Comparison of ENCODE assay signal across 8 mouse cellular contexts in genomic region chr2:130179507-130180019, GRCm38 (mm10). TPM values are rescaled to one million over a fixed set of nuclear protein-coding genes. Genes with fewer than 3 reads are reported as not detected.
DNase-seq lines count a peak whose midpoint lies in the region; ATAC-seq and TF ChIP-seq lines count a peak whose summit lies in the region.
"Had no signal": no experiment of that assay in that cellular context is flagged by ENCODE, and none has a peak within 500 bp of the region (broad histone marks: within the 10 kb centered on the region; RNA-seq: fewer than 3 reads in every experiment).

No protein-coding gene starts in this region.

- peak overlapping the region; percentile 75 for H3K4me2 ChIP-seq in forebrain, embryonic 12.5 days
- peak overlapping the region; percentile 91 for H3K4me2 ChIP-seq in liver, embryonic 13.5 days

- 0 out of 2 replicates have a peak, but pooled peaks cover 3% of the 10 kb centered on the region for H3K4me1 ChIP-seq in testis, adult 2 months (ENCODE audit: control insufficient read depth, insufficient read depth, low read length)
- peaks cover 23% of the 10 kb centered on the region for H3K4me1 ChIP-seq in forebrain, embryonic 12.5 days
- peaks cover 32% of the 10 kb centered on the region for H3K4me1 ChIP-seq in liver, embryonic 13.5 days (replicated peaks)

- H3K27ac ChIP-seq in testis, adult 2 months (ENCODE audit: control insufficient read depth, insufficient read depth, low read depth, low read length), result peak overlapping the region; percentile 90
- peak overlapping the region; percentile 93 for H3K27ac ChIP-seq in forebrain, embryonic 12.5 days
- peak overlapping the region; percentile 69 for H3K27ac ChIP-seq in liver, embryonic 13.5 days

- H3K9me3 ChIP-seq in forebrain, embryonic 12.5 days, result no peaks in the 10 kb centered on the region
- no peaks in the 10 kb centered on the region for H3K9me3 ChIP-seq in liver, embryonic 13.5 days (replicated peaks)

- H3K27me3 ChIP-seq in testis, adult 2 months (ENCODE audit: control insufficient read depth, insufficient read depth, low read length), result no peaks in the 10 kb centered on the region
- H3K27me3 ChIP-seq in forebrain, embryonic 12.5 days, result 0 out of 2 replicates have a peak, but pooled peaks cover 7% of the 10 kb centered on the region
- H3K27me3 ChIP-seq in liver, embryonic 13.5 days, result no peaks in the 10 kb centered on the region

- 2% methylated on average over 15 of the region's 15 CpGs for whole genome bisulfite sequencing in forebrain, embryonic 12.5 days
- WGBS in liver, embryonic 13.5 days (ENCODE audit: insufficient replicate concordance), result 2% methylated on average over 15 of the region's 15 CpGs

- H3K4me3 ChIP-seq in testis, adult 2 months (ENCODE audit: control insufficient read depth, low read depth, low read length), result peak overlapping the region; percentile 90
- peak overlapping the region; percentile 96 for H3K4me3 ChIP-seq in forebrain, embryonic 12.5 days (replicated peaks)
- peak overlapping the region; percentile 99 for H3K4me3 ChIP-seq in liver, embryonic 13.5 days (replicated peaks)

- DNase-seq in testis, postnatal 14 days (ENCODE audit: low spot score), result no peak
- no peak for DNase-seq in liver, embryonic 13.5 days
- no peak for DNase-seq in urinary bladder, postnatal 4 days (ENCODE audit: low spot score in 2 of 2)
- DNase-seq in adrenal gland, postnatal 10 days, result no peak
- no peak for DNase-seq in left cerebral cortex, adult 8-10 months (ENCODE audit: low spot score in 2 of 2)

- H3K36me3 ChIP-seq in testis, adult 2 months (ENCODE audit: control insufficient read depth, insufficient read depth, low read length), result no peaks in the 10 kb centered on the region; the same call in 1 of the 2 replicates
- peaks cover 24% of the 10 kb centered on the region for H3K36me3 ChIP-seq in forebrain, embryonic 12.5 days (replicated peaks)
- peaks cover 28% of the 10 kb centered on the region for H3K36me3 ChIP-seq in liver, embryonic 13.5 days

- H3K9ac ChIP-seq in forebrain, embryonic 12.5 days, result peak overlapping the region; percentile 98
- peak overlapping the region; percentile 99 for H3K9ac ChIP-seq in liver, embryonic 13.5 days

- no peak for TF ChIP-seq CTCF in testis, adult 2 months (IDR thresholded peaks at IDR 0.05; ENCODE audit: control insufficient read depth, insufficient read depth, insufficient replicate concordance, low read depth, low read length)

- TF ChIP-seq POLR2A in testis, adult 2 months (IDR thresholded peaks at IDR 0.05; ENCODE audit: control insufficient read depth, low read depth, low read length), result no peak

- ATAC-seq in forebrain, embryonic 12.5 days (ENCODE audit: low FRiP score), result peak; percentile 79
- peak; percentile 71 for ATAC-seq in liver, embryonic 13.5 days (ENCODE audit: low read depth)

RNA-seq across cellular contexts. Expression of gene Snrpb, which starts 0.4 kb away (rescaled TPM):
- 102 and 117 TPM in 2 replicates for polyA plus RNA-seq in testis, adult 2 months (2012; rRNA removed)
- 577 and 590 TPM in 2 replicates for polyA plus RNA-seq in forebrain, embryonic 12.5 days (2016; fragmentation: Nextera tagmentation; extraction: Ambion mirVana)
- 386 and 388 TPM in 2 replicates for polyA plus RNA-seq in liver, embryonic 13.5 days (2015; fragmentation: Nextera tagmentation; extraction: Ambion mirVana)
- 100 to 1,000 TPM; 194 to 204 TPM for total RNA-seq in adrenal gland, postnatal 10 days (2021)
- total RNA-seq in left cerebral cortex, adult 8-10 months (2022), result 100 to 1,000 TPM; 100 to 112 (median 102) TPM

RNA-seq across cellular contexts. Expression of gene Tmc2, which starts 15.4 kb away (rescaled TPM):
- 0.07 and 0.19 TPM in 2 replicates for polyA plus RNA-seq in testis, adult 2 months (2012; rRNA removed)
- polyA plus RNA-seq in forebrain, embryonic 12.5 days (2016; fragmentation: Nextera tagmentation; extraction: Ambion mirVana), result not detected in 2 replicates
- polyA plus RNA-seq in liver, embryonic 13.5 days (2015; fragmentation: Nextera tagmentation; extraction: Ambion mirVana), result not detected in 2 replicates
- not detected for total RNA-seq in adrenal gland, postnatal 10 days (2021)
- total RNA-seq in left cerebral cortex, adult 8-10 months (2022), result not detected
- polyA plus RNA-seq: gonadal fat pad, adult 2 months had no signal
